Mouse (Mus musculus): Measurements from ENCODE around the gene Pdpk1. TPM values are rescaled to one million over a fixed set of nuclear protein-coding genes. Genes with fewer than 3 reads are reported as not detected.
"Not testable (repeated sequence)": the region's sequence is repeated elsewhere in the genome, so short reads cannot be mapped to it uniquely, and the experiment has no call there.

The Pdpk1 gene
- total RNA-seq, 1 experiment = 25.6 TPM

- H3K9ac ChIP-seq (ENCODE audit: insufficient read depth, low read depth, low read length, poor library complexity, severe bottlenecking) = no peak overlapping the region
- H3K27ac ChIP-seq (ENCODE audit: insufficient read depth, low read depth, low read length, poor library complexity, severe bottlenecking) = no peak overlapping the region
- TF ChIP-seq CHD2 (IDR thresholded peaks at IDR 0.05; ENCODE audit: low read depth, low read length) = no peak
- no peak for TF ChIP-seq HCFC1 (IDR thresholded peaks at IDR 0.05; ENCODE audit: borderline replicate concordance, insufficient read depth, low read length)
- TF ChIP-seq MAFK (IDR thresholded peaks at IDR 0.05; ENCODE audit: insufficient read depth, low read depth, low read length) = no peak
- no peak for TF ChIP-seq ZNF384 (IDR thresholded peaks at IDR 0.05; ENCODE audit: low read depth, low read length)
- TF ChIP-seq ZC3H11A (IDR thresholded peaks at IDR 0.05; ENCODE audit: borderline replicate concordance, low read depth, low read length) = no peak
- no peaks in the 10 kb centered on the region for H3K4me1 ChIP-seq (ENCODE audit: control insufficient read depth in 2 of 2, insufficient read depth in 2 of 2, low read length in 2 of 2, poor library complexity in 1 of 2)
- in situ Hi-C loops (cut with MboI; ENCODE audit: low sequenced_read_pairs in 2 of 2, unreplicated experiment in 2 of 2) = no loop called here
- H3K36me3 ChIP-seq (ENCODE audit: control insufficient read depth, insufficient read depth, low read length, poor library complexity, severe bottlenecking) = peaks cover 2% of the 10 kb centered on the region; the same call in 1 of the 2 replicates
- H3K9me3 ChIP-seq (ENCODE audit: control insufficient read depth, insufficient read depth, low read depth, low read length) = no peaks in the 10 kb centered on the region
- DNase-seq (ENCODE audit: low read depth, low spot score) = no peak
- no peak overlapping the region for H3K4me3 ChIP-seq (ENCODE audit: insufficient read depth in 1 of 2, low read depth in 1 of 2, low read length in 2 of 2, poor library complexity in 1 of 2, severe bottlenecking in 1 of 2)
These were observed 41.8 kb downstream of the Pdpk1 start for GRCm38 (mm10) chr17:24108896-24109295.

- no peaks in the 10 kb centered on the region for H3K9me3 ChIP-seq (ENCODE audit: control insufficient read depth, insufficient read depth, low read depth, low read length)
- no peak overlapping the region for H3K27ac ChIP-seq (ENCODE audit: insufficient read depth, low read depth, low read length, poor library complexity, severe bottlenecking)
- no peak for TF ChIP-seq ZNF384 (IDR thresholded peaks at IDR 0.05; ENCODE audit: low read depth, low read length)
- TF ChIP-seq HCFC1 (IDR thresholded peaks at IDR 0.05; ENCODE audit: borderline replicate concordance, insufficient read depth, low read length) = no peak
- in situ Hi-C loops (cut with MboI; ENCODE audit: low sequenced_read_pairs in 2 of 2, unreplicated experiment in 2 of 2) = no loop called here
- DNase-seq (ENCODE audit: low read depth, low spot score) = no peak
- no peaks in the 10 kb centered on the region for H3K4me1 ChIP-seq (ENCODE audit: control insufficient read depth in 2 of 2, insufficient read depth in 2 of 2, low read length in 2 of 2, poor library complexity in 1 of 2)
- no peak overlapping the region for H3K9ac ChIP-seq (ENCODE audit: insufficient read depth, low read depth, low read length, poor library complexity, severe bottlenecking)
- peaks cover 2% of the 10 kb centered on the region; the same call in 1 of the 2 replicates for H3K36me3 ChIP-seq (ENCODE audit: control insufficient read depth, insufficient read depth, low read length, poor library complexity, severe bottlenecking)
- H3K4me3 ChIP-seq (ENCODE audit: insufficient read depth in 1 of 2, low read depth in 1 of 2, low read length in 2 of 2, poor library complexity in 1 of 2, severe bottlenecking in 1 of 2) = no peak overlapping the region
These were observed 45.6 kb downstream of the Pdpk1 start for GRCm38 (mm10) chr17:24105111-24105510.

GRCm38 (mm10) chr17:24098354-24098753 is 52.4 kb downstream of the Pdpk1 start:
- peaks cover 4% of the 10 kb centered on the region for H3K36me3 ChIP-seq (ENCODE audit: control insufficient read depth, insufficient read depth, low read length, poor library complexity, severe bottlenecking)
- H3K27ac ChIP-seq (ENCODE audit: insufficient read depth, low read depth, low read length, poor library complexity, severe bottlenecking) = no peak overlapping the region
- in situ Hi-C loops (cut with MboI; ENCODE audit: low sequenced_read_pairs in 2 of 2, unreplicated experiment in 2 of 2) = no loop called here

DNA sequence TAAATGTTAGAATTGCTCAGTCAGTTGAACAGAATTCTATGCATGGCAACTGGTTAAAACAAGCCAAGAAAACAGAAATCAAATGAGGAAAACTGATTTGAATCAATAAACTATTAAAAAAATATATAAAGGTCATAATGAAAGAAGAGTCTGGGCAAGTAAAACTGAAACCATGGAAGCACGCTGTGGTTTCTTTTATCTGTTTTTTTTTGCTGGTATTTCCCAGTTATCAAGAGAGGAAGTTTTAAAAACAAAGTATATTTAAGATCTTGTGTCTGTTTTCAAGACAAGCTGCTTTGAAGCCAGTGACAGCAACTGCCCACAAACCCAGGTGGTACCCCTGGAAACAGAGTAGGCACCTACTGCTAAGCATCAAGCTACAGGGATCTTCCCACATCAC is 60.1 kb downstream of the Pdpk1 start:
- in situ Hi-C loops (cut with MboI; ENCODE audit: low sequenced_read_pairs in 2 of 2, unreplicated experiment in 2 of 2) = no loop called here
- Histone ChIP-seq H3K9me3 (ENCODE audit: control insufficient read depth, insufficient read depth, low read depth, low read length) (no peaks in the 10 kb centered on the region), H3K9ac (ENCODE audit: insufficient read depth, low read depth, low read length, poor library complexity, severe bottlenecking) (no peak overlapping the region), H3K4me3 (ENCODE audit: insufficient read depth in 1 of 2, low read depth in 1 of 2, low read length in 2 of 2, poor library complexity in 1 of 2, severe bottlenecking in 1 of 2) (no peak overlapping the region), H3K4me1 (ENCODE audit: control insufficient read depth in 2 of 2, insufficient read depth in 2 of 2, low read length in 2 of 2, poor library complexity in 1 of 2) (peaks cover 0 to 2% of the 10 kb centered on the region in 2 experiments; a peak in 1 of 4 replicates), H3K36me3 (ENCODE audit: control insufficient read depth, insufficient read depth, low read length, poor library complexity, severe bottlenecking) (peaks cover 17% of the 10 kb centered on the region), H3K27ac (ENCODE audit: insufficient read depth, low read depth, low read length, poor library complexity, severe bottlenecking) (no peak overlapping the region)
- TF ChIP-seq HCFC1 (IDR thresholded peaks at IDR 0.05; ENCODE audit: borderline replicate concordance, insufficient read depth, low read length) = no peak
- no peak for TF ChIP-seq MAFK (IDR thresholded peaks at IDR 0.05; ENCODE audit: insufficient read depth, low read depth, low read length)
- no peak for TF ChIP-seq CHD2 (IDR thresholded peaks at IDR 0.05; ENCODE audit: low read depth, low read length)
- no peak for TF ChIP-seq ZC3H11A (IDR thresholded peaks at IDR 0.05; ENCODE audit: borderline replicate concordance, low read depth, low read length)
- TF ChIP-seq ZNF384 (IDR thresholded peaks at IDR 0.05; ENCODE audit: low read depth, low read length) = no peak
- no peak for DNase-seq (ENCODE audit: low read depth, low spot score)

More at GRCm38 (mm10) chr17:24098354-24098753, 52.4 kb downstream of the Pdpk1 start:
- TF ChIP-seq ZC3H11A (IDR thresholded peaks at IDR 0.05; ENCODE audit: borderline replicate concordance, low read depth, low read length) = no peak
- no peak for TF ChIP-seq ZNF384 (IDR thresholded peaks at IDR 0.05; ENCODE audit: low read depth, low read length)
- no peak for TF ChIP-seq CHD2 (IDR thresholded peaks at IDR 0.05; ENCODE audit: low read depth, low read length)
- TF ChIP-seq MAFK (IDR thresholded peaks at IDR 0.05; ENCODE audit: insufficient read depth, low read depth, low read length) = no peak
- no peak for TF ChIP-seq HCFC1 (IDR thresholded peaks at IDR 0.05; ENCODE audit: borderline replicate concordance, insufficient read depth, low read length)
- no peaks in the 10 kb centered on the region for H3K4me1 ChIP-seq (ENCODE audit: control insufficient read depth in 2 of 2, insufficient read depth in 2 of 2, low read length in 2 of 2, poor library complexity in 1 of 2)
- DNase-seq (ENCODE audit: low read depth, low spot score) = no peak
- H3K4me3 ChIP-seq (ENCODE audit: insufficient read depth in 1 of 2, low read depth in 1 of 2, low read length in 2 of 2, poor library complexity in 1 of 2, severe bottlenecking in 1 of 2) = no peak overlapping the region
- no peak overlapping the region for H3K9ac ChIP-seq (ENCODE audit: insufficient read depth, low read depth, low read length, poor library complexity, severe bottlenecking)
- H3K9me3 ChIP-seq (ENCODE audit: control insufficient read depth, insufficient read depth, low read depth, low read length) = no peaks in the 10 kb centered on the region

- DNase-seq (ENCODE audit: low read depth, low spot score); in situ Hi-C loops (cut with MboI; ENCODE audit: low sequenced_read_pairs in 2 of 2, unreplicated experiment in 2 of 2); H3K9me3 ChIP-seq (ENCODE audit: control insufficient read depth, insufficient read depth, low read depth, low read length); H3K4me3 ChIP-seq (ENCODE audit: insufficient read depth in 1 of 2, low read depth in 1 of 2, low read length in 2 of 2, poor library complexity in 1 of 2, severe bottlenecking in 1 of 2); H3K9ac ChIP-seq (ENCODE audit: insufficient read depth, low read depth, low read length, poor library complexity, severe bottlenecking); H3K27ac ChIP-seq (ENCODE audit: insufficient read depth, low read depth, low read length, poor library complexity, severe bottlenecking); H3K4me1 ChIP-seq (ENCODE audit: control insufficient read depth in 2 of 2, insufficient read depth in 2 of 2, low read length in 2 of 2, poor library complexity in 1 of 2): not testable (repeated sequence)
- peaks cover 11% of the 10 kb centered on the region for H3K36me3 ChIP-seq (ENCODE audit: control insufficient read depth, insufficient read depth, low read length, poor library complexity, severe bottlenecking)
These were observed 64.3 kb downstream of the Pdpk1 start for GRCm38 (mm10) chr17:24086399-24086798.

All from ES-E14 (cell line).